Mouse (Mus musculus) forebrain, embryonic 14.5 days (tissue): ENCODE data around the gene Pdcd1. TPM values are rescaled to one million over a fixed set of nuclear protein-coding genes. Genes with fewer than 3 reads are reported as not detected.
A peak's percentile ranks its signal among the peaks of the same experiment; 100 is the strongest.
"Not testable (repeated sequence)": the region's sequence is repeated elsewhere in the genome, so short reads cannot be mapped to it uniquely, and the experiment has no call there.

Experiments used
- ATAC-seq: fragments of 200-750 bp; cut with Nextera tagmentation; 2 replicates; pipeline ENCODE4 v1.8.0; 2017; ENCODE audit warnings: mild to moderate bottlenecking, moderate library complexity
- DNase-seq: peaks from one replicate; pipeline ENCODE4 v3.0.0-alpha.2; 2015; ENCODE audit warnings: low spot score
- H3K27ac ChIP-seq: fragments of 300-500 bp; sonication (generic); 2 replicates; pipeline ENCODE4 v1.5.1; 2014; ENCODE audit warnings: low read depth, mild to moderate bottlenecking, control low read depth, low read length, moderate library complexity
- H3K27me3 ChIP-seq: fragments of 300-500 bp; sonication (generic); replicated peaks from 2 replicates; pipeline ENCODE4 v1.6.1; 2014; ENCODE audit warnings: low read length, control low read depth, mixed read lengths; ENCODE audit not compliant: control insufficient read depth, insufficient read depth
- H3K36me3 ChIP-seq: fragments of 300-500 bp; sonication (generic); 2 replicates; pipeline ENCODE4 v1.6.1; 2014; ENCODE audit warnings: low read length, control low read depth; ENCODE audit not compliant: control insufficient read depth, insufficient read depth
- H3K4me1 ChIP-seq: fragments of 300-500 bp; sonication (generic); 2 replicates; pipeline ENCODE4 v1.6.1; 2014; ENCODE audit warnings: antibody characterized with exemption, low read length, control low read depth; ENCODE audit not compliant: control insufficient read depth, insufficient read depth
- H3K4me2 ChIP-seq: fragments of 300-500 bp; sonication (generic); 2 replicates; pipeline ENCODE4 v1.6.1; 2014; ENCODE audit warnings: mild to moderate bottlenecking, control low read depth, low read length
- H3K4me3 ChIP-seq: fragments of 300-500 bp; sonication (generic); 2 replicates; pipeline ENCODE4 v1.5.1; 2014; ENCODE audit warnings: low read depth, low read length, control low read depth
- H3K9ac ChIP-seq: fragments of 300-500 bp; sonication (generic); 2 replicates; pipeline ENCODE4 v1.6.1; 2014; ENCODE audit warnings: mild to moderate bottlenecking, low read length, control low read depth, moderate library complexity
- H3K9me3 ChIP-seq: fragments of 300-500 bp; sonication (generic); replicated peaks from 2 replicates; pipeline ENCODE4 v1.6.1; 2016; ENCODE audit warnings: low read length, control low read depth, mixed read lengths; ENCODE audit not compliant: control insufficient read depth
- WGBS: fragments of 180-500 bp; shearing (Covaris S2); extraction: QIAGEN DNeasy Blood & Tissue Kit; methylation state at CpG from one replicate; pipeline ENCODE4 v1.1.7; 2014; 5-methylcytosine and 5-hydroxymethylcytosine counted together
- polyA plus RNA-seq: library from polyadenylated mRNA; unstranded; fragments of >200 nt; fragmentation: Nextera tagmentation; extraction: Ambion mirVana; gene quantifications from 2 replicates; pipeline ENCODE4 v1.2.1, GENCODE M21; 2014

The Pdcd1 gene
- polyA plus RNA-seq, 1 experiment from 2014 or later, result not detected

GRCm38 (mm10) chr1:94005954-94006506, 46.3 kb downstream of the Pdcd1 start:
- H3K36me3 ChIP-seq, H3K9ac ChIP-seq, H3K4me1 ChIP-seq, H3K27ac ChIP-seq, H3K4me2 ChIP-seq, H3K4me3 ChIP-seq, ATAC-seq, DNase-seq, H3K27me3 ChIP-seq, H3K9me3 ChIP-seq: not testable (repeated sequence)
- WGBS, result 73% methylated on average over 2 of the region's 2 CpGs

DNA sequence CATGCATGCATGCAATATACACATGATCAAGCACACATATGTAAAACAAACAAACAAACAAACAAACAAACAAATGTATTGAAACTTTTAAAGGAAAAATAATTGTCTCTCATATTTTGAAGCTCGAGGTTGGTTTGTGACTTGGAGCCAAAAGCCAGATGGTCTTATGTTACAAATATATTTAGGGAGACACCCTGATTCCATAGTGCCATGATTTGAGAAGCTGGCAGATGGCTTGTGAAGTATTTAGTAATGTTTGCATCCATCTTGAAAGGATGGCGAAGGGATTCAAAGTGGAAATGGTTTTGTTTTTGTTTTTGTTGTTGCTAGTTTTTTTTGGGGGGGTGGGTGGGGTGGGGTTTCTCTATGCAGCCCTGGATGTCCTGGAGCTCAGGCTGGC, 51.3 kb downstream of the Pdcd1 start:
- Histone ChIP-seq H3K36me3 (no peaks in the 10 kb centered on the region), H3K4me2 (no peak overlapping the region), H3K9me3 (no peaks in the 10 kb centered on the region), H3K27me3 (no peaks in the 10 kb centered on the region), H3K27ac (no peak overlapping the region), H3K4me1 (no peaks in the 10 kb centered on the region), H3K9ac (no peak overlapping the region), H3K4me3 (no peak overlapping the region)
- peak; percentile 47 for DNase-seq
- 0 out of 2 replicates have a peak, but pooled peaks have one; percentile 46 for ATAC-seq
- WGBS, result 77% methylated on average over 2 of the region's 2 CpGs

- not testable (repeated sequence) for H3K9ac ChIP-seq, H3K27me3 ChIP-seq, ATAC-seq, H3K36me3 ChIP-seq, H3K4me1 ChIP-seq, DNase-seq, H3K9me3 ChIP-seq, H3K4me3 ChIP-seq, H3K27ac ChIP-seq, H3K4me2 ChIP-seq
- WGBS, result 94% methylated on average over 3 of the region's 3 CpGs
Measured at GRCm38 (mm10) chr1:93991491-93991890, 60.9 kb downstream of the Pdcd1 start.

DNA sequence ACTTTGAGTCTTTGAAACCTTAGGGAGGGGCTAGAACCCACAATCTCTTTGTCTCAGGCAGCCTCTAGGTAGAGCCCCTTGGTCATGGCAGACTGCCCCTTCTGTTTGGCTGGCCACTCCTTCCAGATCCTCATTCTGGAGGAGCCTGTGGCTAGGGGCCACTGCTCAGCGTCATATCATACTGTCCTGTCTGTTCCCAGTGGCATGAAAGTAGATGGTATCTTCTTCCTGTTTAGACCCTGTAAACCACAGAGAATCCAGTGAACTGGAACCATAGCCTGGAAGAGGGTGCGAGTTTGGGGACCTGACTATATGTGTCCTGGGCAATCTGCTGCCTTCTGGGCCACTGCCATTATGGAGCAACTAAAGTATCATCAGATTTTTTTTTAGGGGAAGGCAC, 61.3 kb downstream of the Pdcd1 start:
- not testable (repeated sequence) for H3K27me3 ChIP-seq, H3K4me3 ChIP-seq, ATAC-seq, DNase-seq, H3K4me1 ChIP-seq, H3K27ac ChIP-seq, H3K36me3 ChIP-seq, H3K4me2 ChIP-seq, H3K9ac ChIP-seq, H3K9me3 ChIP-seq
- WGBS, result 79% methylated on average over 2 of the region's 2 CpGs

- not testable (repeated sequence) for ATAC-seq
- 80% methylated on average over 7 of the region's 8 CpGs for WGBS
Measured at GRCm38 (mm10) chr1:93990209-93990608, 62.1 kb downstream of the Pdcd1 start, which contains the start of gene Gal3st2c. Gene Gal3st2c (plus strand): TSS chr1:93990509.

DNA sequence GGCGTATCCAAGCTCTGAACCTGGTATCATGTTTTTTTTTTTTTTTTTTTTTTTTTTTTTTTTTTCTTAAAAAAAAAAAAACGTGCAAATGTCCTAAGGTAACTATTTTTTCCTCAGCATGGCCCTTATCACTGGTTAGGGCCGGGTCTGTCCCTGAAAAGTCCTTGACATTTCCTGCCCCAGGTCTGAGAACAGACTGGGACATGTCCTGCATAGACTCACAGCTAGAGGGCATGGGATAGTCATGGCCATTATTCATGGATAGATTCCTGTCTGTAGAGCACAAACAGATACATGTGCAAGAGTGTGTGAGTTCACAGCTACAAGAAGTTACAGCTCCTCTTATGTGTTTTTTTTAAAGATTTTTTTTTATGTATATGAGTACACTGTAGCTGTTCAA, 63.6 kb downstream of the Pdcd1 start:
- Histone ChIP-seq H3K27me3 (no peaks in the 10 kb centered on the region), H3K9ac (no peak overlapping the region), H3K4me2 (no peak overlapping the region), H3K36me3 (no peaks in the 10 kb centered on the region), H3K27ac (no peak overlapping the region), H3K4me1 (no peaks in the 10 kb centered on the region), H3K4me3 (no peak overlapping the region), H3K9me3 (no peaks in the 10 kb centered on the region)
- no peak for ATAC-seq
- WGBS, result 65% methylated on average over 3 of the region's 3 CpGs
- no peak for DNase-seq

More at GRCm38 (mm10) chr1:93990209-93990608, 62.1 kb downstream of the Pdcd1 start, which contains the start of gene Gal3st2c:
- not testable (repeated sequence) for H3K27ac ChIP-seq, H3K9ac ChIP-seq, H3K27me3 ChIP-seq, DNase-seq, H3K4me3 ChIP-seq, H3K4me1 ChIP-seq, H3K9me3 ChIP-seq, H3K36me3 ChIP-seq, H3K4me2 ChIP-seq

Other genes with a start within 250 kb of the Pdcd1 start
- gene Ing5, start 248.6 kb downstream of the Pdcd1 start, polyA plus RNA-seq, result 8.0 and 8.5 TPM in 2 replicates
- gene D2hgdh, start 227.6 kb downstream of the Pdcd1 start, polyA plus RNA-seq, result 11.0 and 12.7 TPM in 2 replicates
- gene Gal3st2, start 191.2 kb downstream of the Pdcd1 start, polyA plus RNA-seq, result not detected in 2 replicates
- not detected in 2 replicates for gene Gal3st2b, start 134.2 kb downstream of the Pdcd1 start, polyA plus RNA-seq
- not detected in 2 replicates for gene Gal3st2c, start 62.0 kb downstream of the Pdcd1 start, polyA plus RNA-seq
- not detected in 2 replicates for gene Neu4, start 32.1 kb downstream of the Pdcd1 start, polyA plus RNA-seq